Mouse (Mus musculus): ENCODE data around the gene Epb41. TPM values are rescaled to one million over a fixed set of nuclear protein-coding genes. Genes with fewer than 3 reads are reported as not detected.

The Epb41 gene
- polyA plus RNA-seq, 1 experiment from 2014 or later: 122 TPM

- peak; percentile 81 for DNase-seq (ENCODE audit: low spot score)
- H3K4me1 ChIP-seq: peaks cover 6% of the 10 kb centered on the region
- no peak overlapping the region for H3K27ac ChIP-seq
- H3K27me3 ChIP-seq (ENCODE audit: low read depth, poor library complexity, severe bottlenecking): no peaks in the 10 kb centered on the region
- H3K36me3 ChIP-seq: no peaks in the 10 kb centered on the region
- H3K4me3 ChIP-seq: no peak overlapping the region
- no peaks in the 10 kb centered on the region for H3K9me3 ChIP-seq (replicated peaks)
- 28% methylated on average over 7 of the region's 7 CpGs for WGBS
These were observed 13.8 kb upstream of the Epb41 start for GRCm38 (mm10) chr4:132088921-132089320.

- Histone ChIP-seq H3K36me3 (no peaks in the 10 kb centered on the region), H3K27ac (no peak overlapping the region), H3K4me1 (peaks cover 13% of the 10 kb centered on the region), H3K4me3 (no peak overlapping the region), H3K27me3 (ENCODE audit: low read depth, poor library complexity, severe bottlenecking) (no peaks in the 10 kb centered on the region), H3K9me3 (replicated peaks) (no peaks in the 10 kb centered on the region)
- DNase-seq (ENCODE audit: low spot score): no peak
- WGBS: 92% methylated on average over 7 of the region's 7 CpGs
These were observed 10.0 kb upstream of the Epb41 start for GRCm38 (mm10) chr4:132085114-132085513.

- Histone ChIP-seq H3K27ac (no peak overlapping the region), H3K27me3 (ENCODE audit: low read depth, poor library complexity, severe bottlenecking) (peaks cover 34% of the 10 kb centered on the region; the same call in 1 of the 2 replicates), H3K4me1 (peaks cover 31% of the 10 kb centered on the region), H3K9me3 (replicated peaks) (no peaks in the 10 kb centered on the region), H3K4me3 (no peak overlapping the region), H3K36me3 (no peaks in the 10 kb centered on the region)
- 69% methylated on average over 4 of the region's 4 CpGs for WGBS
- no peak for DNase-seq (ENCODE audit: low spot score)
These were observed 5.4 kb upstream of the Epb41 start for GRCm38 (mm10) chr4:132080492-132080983.

GRCm38 (mm10) chr4:132079555-132080275 is 4.6 kb upstream of the Epb41 start:
- 15% methylated on average over 19 of the region's 19 CpGs for WGBS
- H3K4me1 ChIP-seq: peaks cover 39% of the 10 kb centered on the region
- H3K27ac ChIP-seq: no peak overlapping the region
- H3K27me3 ChIP-seq (ENCODE audit: low read depth, poor library complexity, severe bottlenecking): peaks cover 34% of the 10 kb centered on the region; the same call in 1 of the 2 replicates
- no peak overlapping the region for H3K4me3 ChIP-seq
- no peaks in the 10 kb centered on the region for H3K36me3 ChIP-seq
- no peaks in the 10 kb centered on the region for H3K9me3 ChIP-seq (replicated peaks)
- peak; percentile 83 for DNase-seq (ENCODE audit: low spot score)

GRCm38 (mm10) chr4:132078296-132078714 is 3.2 kb upstream of the Epb41 start:
- Histone ChIP-seq H3K36me3 (no peaks in the 10 kb centered on the region), H3K4me3 (no peak overlapping the region), H3K9me3 (replicated peaks) (no peaks in the 10 kb centered on the region), H3K4me1 (peaks cover 42% of the 10 kb centered on the region), H3K27me3 (ENCODE audit: low read depth, poor library complexity, severe bottlenecking) (peaks cover 43% of the 10 kb centered on the region), H3K27ac (0 out of 2 replicates have a peak overlapping the region, but pooled peaks have one; percentile 5)
- 66% methylated on average over 7 of the region's 7 CpGs for WGBS
- no peak for DNase-seq (ENCODE audit: low spot score)

GRCm38 (mm10) chr4:132077445-132077844 is 2.3 kb upstream of the Epb41 start:
- Histone ChIP-seq H3K36me3 (no peaks in the 10 kb centered on the region), H3K4me3 (no peak overlapping the region)

GRCm38 (mm10) chr4:132076480-132077405 is 1.6 kb upstream of the Epb41 start:
- peak; percentile 39 for DNase-seq (ENCODE audit: low spot score)
- H3K36me3 ChIP-seq: no peaks in the 10 kb centered on the region
- WGBS: 33% methylated on average over 20 of the region's 20 CpGs
- no peak overlapping the region for H3K4me3 ChIP-seq
- H3K4me1 ChIP-seq: peaks cover 44% of the 10 kb centered on the region
- no peaks in the 10 kb centered on the region for H3K9me3 ChIP-seq (replicated peaks)
- H3K27ac ChIP-seq: no peak overlapping the region
- peaks cover 51% of the 10 kb centered on the region for H3K27me3 ChIP-seq (ENCODE audit: low read depth, poor library complexity, severe bottlenecking)

More at GRCm38 (mm10) chr4:132077445-132077844, 2.3 kb upstream of the Epb41 start:
- H3K27ac ChIP-seq: no peak overlapping the region
- H3K9me3 ChIP-seq (replicated peaks): no peaks in the 10 kb centered on the region
- peaks cover 44% of the 10 kb centered on the region for H3K4me1 ChIP-seq
- WGBS: 74% methylated on average over 7 of the region's 7 CpGs
- DNase-seq (ENCODE audit: low spot score): no peak
- peaks cover 51% of the 10 kb centered on the region for H3K27me3 ChIP-seq (ENCODE audit: low read depth, poor library complexity, severe bottlenecking)

- peak overlapping the region; percentile 86; the same call in 1 of the 2 replicates for H3K4me3 ChIP-seq
- no peaks in the 10 kb centered on the region for H3K36me3 ChIP-seq
- no peak overlapping the region; the same call in 1 of the 2 replicates for H3K27ac ChIP-seq
- H3K4me1 ChIP-seq: peaks cover 44% of the 10 kb centered on the region
- H3K27me3 ChIP-seq (ENCODE audit: low read depth, poor library complexity, severe bottlenecking): peaks cover 51% of the 10 kb centered on the region
- WGBS: 45% methylated on average over 1 of the region's 1 CpGs
- H3K9me3 ChIP-seq (replicated peaks): no peaks in the 10 kb centered on the region
- no peak for DNase-seq (ENCODE audit: low spot score)
These were observed 675 bp upstream of the Epb41 start for GRCm38 (mm10) chr4:132075796-132076195.

- peaks cover 43% of the 10 kb centered on the region for H3K4me1 ChIP-seq
- no peaks in the 10 kb centered on the region for H3K36me3 ChIP-seq
- under 1% methylated on average over 42 of the region's 42 CpGs for WGBS
- DNase-seq (ENCODE audit: low spot score): peak; percentile 72
- peak within 1 kb of the TSS; percentile 86 for H3K4me3 ChIP-seq
- H3K27ac ChIP-seq: peak within 1 kb of the TSS; percentile 84
- no peaks in the 10 kb centered on the region for H3K9me3 ChIP-seq (replicated peaks)
- H3K27me3 ChIP-seq (ENCODE audit: low read depth, poor library complexity, severe bottlenecking): peaks cover 57% of the 10 kb centered on the region
These were observed 816 bp downstream of the Epb41 start, which contains the start of gene Gm10300 for GRCm38 (mm10) chr4:132074077-132074932. Gene Gm10300, plus strand, starts transcription at chr4:132074697.

- WGBS: 66% methylated on average over 6 of the region's 6 CpGs
- H3K27ac ChIP-seq: no peak overlapping the region
- no peaks in the 10 kb centered on the region for H3K9me3 ChIP-seq (replicated peaks)
- no peaks in the 10 kb centered on the region for H3K36me3 ChIP-seq
- H3K27me3 ChIP-seq (ENCODE audit: low read depth, poor library complexity, severe bottlenecking): peaks cover 47% of the 10 kb centered on the region
- H3K4me1 ChIP-seq: peaks cover 30% of the 10 kb centered on the region
- DNase-seq (ENCODE audit: low spot score): no peak
- H3K4me3 ChIP-seq: 0 out of 2 replicates have a peak overlapping the region, but pooled peaks have one; percentile 0
These were observed 2.2 kb downstream of the Epb41 start for GRCm38 (mm10) chr4:132072946-132073345.

GRCm38 (mm10) chr4:132072156-132072555 is 3.0 kb downstream of the Epb41 start:
- Histone ChIP-seq H3K36me3 (no peaks in the 10 kb centered on the region), H3K9me3 (replicated peaks) (no peaks in the 10 kb centered on the region), H3K4me3 (no peak overlapping the region), H3K27ac (no peak overlapping the region), H3K4me1 (peaks cover 30% of the 10 kb centered on the region), H3K27me3 (ENCODE audit: low read depth, poor library complexity, severe bottlenecking) (peaks cover 39% of the 10 kb centered on the region)
- WGBS: 80% methylated on average over 3 of the region's 3 CpGs
- DNase-seq (ENCODE audit: low spot score): no peak

GRCm38 (mm10) chr4:132071674-132072073 is 3.4 kb downstream of the Epb41 start:
- Histone ChIP-seq H3K9me3 (replicated peaks) (no peaks in the 10 kb centered on the region), H3K4me1 (peaks cover 30% of the 10 kb centered on the region), H3K4me3 (no peak overlapping the region), H3K27ac (no peak overlapping the region), H3K36me3 (no peaks in the 10 kb centered on the region), H3K27me3 (ENCODE audit: low read depth, poor library complexity, severe bottlenecking) (peaks cover 34% of the 10 kb centered on the region)
- DNase-seq (ENCODE audit: low spot score): no peak
- 91% methylated on average over 2 of the region's 2 CpGs for WGBS

Data from limb, embryonic 10.5 days (tissue).